Mouse (Mus musculus): Measurements from ENCODE around the gene Pdss2.

The Pdss2 gene

DNA sequence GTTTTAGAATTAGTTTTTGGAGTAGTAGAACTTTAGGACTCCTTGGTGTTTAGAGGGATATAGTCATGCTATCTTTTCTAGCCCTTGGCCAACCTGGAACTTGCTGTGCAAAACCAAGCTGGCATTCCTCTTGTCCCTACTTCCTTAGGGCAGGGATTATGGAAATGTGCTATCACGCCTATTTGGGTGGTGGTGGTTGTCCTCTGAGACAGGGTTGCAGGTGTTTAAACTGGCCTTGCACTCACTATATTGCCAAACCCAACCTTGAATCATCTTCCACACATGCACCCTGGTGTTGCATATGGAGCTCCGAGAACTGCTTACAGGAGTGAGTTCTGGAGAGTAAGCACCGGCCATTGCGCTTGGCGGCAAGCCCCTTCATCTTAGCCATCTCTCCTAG lies 260.7 kb downstream of the Pdss2 start:
- DNase-seq (ENCODE audit: low read depth, low spot score), result no peak

DNA sequence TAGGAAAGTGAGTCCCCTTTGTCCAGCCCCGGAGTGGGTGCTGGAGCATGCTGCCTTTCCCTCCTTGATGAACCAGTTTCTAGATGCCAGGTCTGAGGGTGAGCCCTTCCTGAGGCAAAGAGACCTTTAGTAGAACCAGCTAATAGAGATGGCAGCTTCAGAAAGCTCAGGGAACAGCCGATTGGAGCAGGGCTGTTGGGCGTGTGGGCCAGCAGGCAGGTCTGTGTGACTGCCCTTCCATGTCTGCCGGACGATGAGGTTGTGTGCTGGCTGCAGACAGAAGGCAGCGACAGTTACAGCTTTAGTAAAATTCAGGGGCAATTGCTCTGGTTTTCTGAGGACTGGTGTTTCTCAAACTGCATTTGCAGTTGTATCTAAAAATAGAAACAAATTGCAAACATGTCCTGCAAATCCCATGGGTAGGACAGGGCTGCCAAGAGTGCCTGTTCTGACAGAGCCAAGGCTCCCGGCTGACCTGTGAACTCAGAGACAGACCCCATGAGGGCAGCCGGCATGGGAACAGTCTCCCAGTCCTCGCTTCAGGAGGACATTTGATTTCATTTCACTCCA lies 262.2 kb downstream of the Pdss2 start:
- no peak for DNase-seq (ENCODE audit: low read depth, low spot score)

GRCm38 (mm10) chr10:43485751-43486268 lies 264.5 kb downstream of the Pdss2 start:
- no peak for DNase-seq (ENCODE audit: low read depth, low spot score)

DNA sequence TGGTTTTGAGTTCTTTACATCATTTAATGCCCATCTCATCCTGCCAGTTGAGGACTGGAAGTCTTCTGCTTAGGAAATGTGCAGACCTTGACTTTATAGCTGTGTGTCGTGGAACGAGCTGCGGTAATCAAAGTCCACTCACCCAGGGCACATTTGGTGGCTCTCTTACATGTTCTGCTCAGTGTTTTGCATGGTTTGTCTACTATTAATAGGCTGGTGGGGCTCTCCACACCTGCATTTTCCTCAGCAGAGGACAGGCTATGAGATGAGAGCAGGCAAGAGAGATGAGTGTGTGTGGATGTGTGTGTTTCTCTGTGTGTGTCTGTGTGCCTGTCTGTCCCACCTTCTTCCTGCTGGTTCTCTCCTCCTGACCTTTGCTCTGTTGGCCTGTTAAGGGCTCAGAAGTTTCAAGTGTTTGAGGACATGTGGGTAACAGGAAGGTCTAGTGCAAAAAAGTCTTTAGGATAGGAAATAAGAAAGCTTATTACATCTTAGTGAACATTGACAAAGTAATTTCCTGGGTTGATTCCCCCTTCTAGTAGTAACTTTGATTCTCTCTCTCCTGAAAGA lies 266.2 kb downstream of the Pdss2 start:
- no peak for DNase-seq (ENCODE audit: low read depth, low spot score)

DNA sequence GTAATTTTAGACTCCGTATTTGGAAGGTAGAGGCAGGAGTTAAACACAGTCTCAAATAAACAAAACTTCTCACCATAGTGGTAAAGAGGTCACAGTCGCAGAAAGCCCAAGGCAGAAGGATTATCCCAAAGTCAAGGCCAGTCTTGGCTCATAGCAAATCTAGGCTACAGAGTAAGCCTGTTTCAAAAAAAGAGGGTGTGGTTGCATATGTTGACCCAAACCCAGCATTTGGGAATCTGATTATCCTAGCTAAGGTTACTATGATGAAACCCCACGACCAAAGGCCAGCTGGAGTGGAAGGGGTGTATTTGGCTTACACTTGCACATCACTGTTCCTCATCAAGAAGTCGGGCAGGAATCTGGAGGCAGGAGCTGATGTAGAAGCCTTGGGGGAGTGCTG lies 267.0 kb downstream of the Pdss2 start:
- DNase-seq (ENCODE audit: low read depth, low spot score), result no peak

DNA sequence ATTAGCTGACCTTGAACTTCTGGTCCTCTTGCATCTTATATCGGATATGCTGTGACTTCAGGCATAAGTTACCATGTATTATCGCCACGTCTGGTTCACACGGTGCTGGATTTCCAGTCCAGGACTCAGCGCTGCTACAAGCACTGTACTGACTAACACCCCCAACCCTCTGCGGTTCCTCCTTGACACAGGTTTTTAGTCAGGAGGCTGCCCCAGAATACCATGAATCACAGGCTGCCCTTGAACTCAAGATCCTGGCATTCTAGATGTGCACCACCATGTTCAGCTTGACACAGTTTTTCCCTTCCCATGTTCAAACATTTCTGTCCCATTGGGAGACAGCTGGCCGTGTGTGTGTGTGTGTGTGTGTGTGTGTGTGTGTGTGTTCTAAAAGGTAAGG lies 267.9 kb downstream of the Pdss2 start:
- no peak for DNase-seq (ENCODE audit: low read depth, low spot score)

DNA sequence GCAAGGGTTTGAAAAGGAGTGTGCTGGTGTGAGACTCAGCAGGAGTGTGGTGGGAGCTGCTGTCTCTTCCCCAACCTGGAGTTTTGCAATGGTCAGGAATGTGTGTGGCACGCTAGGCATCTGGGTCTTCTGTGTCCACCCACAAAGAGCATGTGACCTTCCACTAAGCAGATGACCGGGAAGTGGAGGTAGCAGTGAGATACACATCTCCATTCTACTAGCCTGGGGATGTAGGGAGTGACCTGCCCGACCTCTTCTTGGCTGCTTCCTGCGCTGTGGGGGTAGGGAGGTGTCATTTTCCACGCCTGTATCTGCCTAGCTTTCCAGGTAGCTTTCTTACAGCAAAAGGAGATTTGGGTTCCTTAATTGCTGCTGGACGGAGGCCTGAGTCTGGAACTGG lies 268.3 kb downstream of the Pdss2 start:
- no peak for DNase-seq (ENCODE audit: low read depth, low spot score)

GRCm38 (mm10) chr10:43490034-43490433 lies 268.7 kb downstream of the Pdss2 start:
- DNase-seq (ENCODE audit: low read depth, low spot score), result no peak

DNA sequence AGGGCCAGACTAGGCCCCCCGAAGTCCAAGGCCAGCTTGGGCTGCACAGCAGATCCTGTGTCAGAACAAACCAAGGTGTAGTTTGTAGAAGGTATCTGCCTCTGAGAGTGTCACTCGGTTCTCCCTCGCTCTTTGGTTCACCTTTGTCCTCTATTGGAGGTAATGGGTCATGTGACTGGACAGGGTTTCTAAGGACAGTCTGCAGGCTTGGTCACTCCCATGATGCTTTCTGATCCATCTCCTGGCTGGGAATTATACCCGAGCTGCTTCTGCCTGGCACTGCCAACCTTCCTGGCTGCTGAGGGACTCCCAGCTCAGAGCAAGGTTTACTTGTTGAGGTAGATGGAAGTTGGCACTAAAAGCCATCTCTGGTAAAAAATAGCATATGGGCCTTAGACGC lies 269.6 kb downstream of the Pdss2 start:
- DNase-seq (ENCODE audit: low read depth, low spot score), result no peak

GRCm38 (mm10) chr10:43502599-43502998 lies 281.3 kb downstream of the Pdss2 start:
- DNase-seq (ENCODE audit: low read depth, low spot score), result no peak

DNA sequence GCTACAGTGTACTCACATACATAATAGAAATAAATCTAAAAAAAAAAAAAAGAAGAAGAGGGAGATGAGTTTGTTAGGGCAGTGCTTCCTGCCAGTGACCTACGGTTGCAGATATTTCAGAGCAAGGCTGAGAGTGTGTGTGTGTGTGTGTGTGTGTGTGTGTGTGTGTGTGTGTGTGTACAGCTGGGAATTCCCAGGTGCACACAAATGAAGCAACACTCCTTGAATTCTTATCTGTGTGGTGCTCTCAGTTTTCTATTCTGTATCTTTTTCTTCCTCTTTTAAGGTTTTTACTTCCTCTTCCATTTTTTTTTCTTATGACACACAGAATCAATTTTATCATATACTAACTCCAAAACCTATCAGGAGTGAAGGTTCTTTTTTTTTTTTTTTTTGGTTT lies 283.0 kb downstream of the Pdss2 start:
- DNase-seq (ENCODE audit: low read depth, low spot score), result no peak

DNA sequence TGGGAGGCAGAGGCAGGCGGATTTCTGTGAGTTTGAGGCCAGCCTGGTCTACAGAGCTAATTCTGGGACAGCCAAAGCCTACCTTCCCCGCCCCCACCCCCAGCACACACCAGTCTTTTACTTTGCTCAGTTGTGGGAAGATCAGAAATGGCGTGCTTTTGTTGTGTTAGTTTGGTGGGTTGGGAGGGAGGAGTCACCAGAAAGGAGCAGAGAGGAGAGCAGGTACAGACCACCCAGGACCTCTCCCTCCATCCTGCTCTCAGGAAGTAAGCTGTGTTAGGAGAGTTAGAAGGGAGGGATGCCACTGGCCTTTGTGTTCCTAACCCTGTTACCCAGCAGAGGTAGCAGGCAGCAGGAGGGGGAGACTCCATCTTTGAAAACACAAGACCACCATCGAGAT lies 285.8 kb downstream of the Pdss2 start:
- DNase-seq (ENCODE audit: low read depth, low spot score), result no peak

- DNase-seq (ENCODE audit: low read depth, low spot score), result no peak
Measured at GRCm38 (mm10) chr10:43509228-43509627, 287.9 kb downstream of the Pdss2 start.

GRCm38 (mm10) chr10:43512976-43513375 lies 291.7 kb downstream of the Pdss2 start:
- DNase-seq (ENCODE audit: low read depth, low spot score), result no peak
